Mouse (Mus musculus) forebrain, postnatal 0 days (tissue): ENCODE measurements around the gene Becn1. TPM values are rescaled to one million over a fixed set of nuclear protein-coding genes. Genes with fewer than 3 reads are reported as not detected.

Experiments
- ATAC-seq: fragments of 200-750 bp; cut with Nextera tagmentation; 2 replicates; pipeline ENCODE4 v1.8.0; 2017; ENCODE audit warnings: mild to moderate bottlenecking, moderate library complexity
- DNase-seq: peaks from one replicate; pipeline ENCODE4 v3.0.0-alpha.2; 2015
- H3K27ac ChIP-seq: fragments of 300-500 bp; sonication (generic); 2 replicates; pipeline ENCODE4 v1.5.1; 2014; ENCODE audit warnings: low read depth, mild to moderate bottlenecking, antibody characterized with exemption, low read length, moderate library complexity, mixed read lengths
- H3K27me3 ChIP-seq: fragments of 300-500 bp; sonication (generic); 2 replicates; pipeline ENCODE4 v1.6.1; 2014; ENCODE audit warnings: mild to moderate bottlenecking, low read length, mixed read lengths; ENCODE audit not compliant: insufficient read depth
- H3K36me3 ChIP-seq: fragments of 300-500 bp; sonication (generic); 2 replicates; pipeline ENCODE4 v1.6.1; 2014; ENCODE audit warnings: mild to moderate bottlenecking, moderate library complexity; ENCODE audit not compliant: insufficient read depth
- H3K4me1 ChIP-seq: fragments of 300-500 bp; sonication (generic); 2 replicates; pipeline ENCODE4 v1.6.1; 2014; ENCODE audit warnings: antibody characterized with exemption; ENCODE audit not compliant: insufficient read depth
- H3K4me2 ChIP-seq: fragments of 300-500 bp; sonication (generic); 2 replicates; pipeline ENCODE4 v1.6.1; 2014; ENCODE audit warnings: low read depth, mild to moderate bottlenecking, moderate library complexity
- H3K4me3 ChIP-seq: fragments of 300-500 bp; sonication (generic); 2 replicates; pipeline ENCODE4 v1.5.1; 2014; ENCODE audit warnings: low read depth, low read length, mixed read lengths
- H3K9ac ChIP-seq: fragments of 300-500 bp; sonication (generic); 2 replicates; pipeline ENCODE4 v1.6.1; 2014; ENCODE audit warnings: mild to moderate bottlenecking
- H3K9me3 ChIP-seq: fragments of 300-500 bp; sonication (generic); 2 replicates; pipeline ENCODE4 v1.6.1; 2016; ENCODE audit warnings: low read length
- CTCF ChIP-seq: sonication (generic); IDR thresholded peaks from 2 replicates; pipeline ENCODE4 v1.5.1; 2016; ENCODE audit warnings: antibody characterized with exemption, control low read depth, low read depth
- WGBS: fragments of 180-500 bp; shearing (Covaris S2); extraction: QIAGEN DNeasy Blood & Tissue Kit; methylation state at CpG from one replicate; pipeline ENCODE4 v1.1.7; 2014; 5-methylcytosine and 5-hydroxymethylcytosine counted together
- polyA plus RNA-seq: library from polyadenylated mRNA; unstranded; fragments of >200 nt; fragmentation: Nextera tagmentation; extraction: Ambion mirVana; gene quantifications from 2 replicates; pipeline ENCODE4 v1.2.1, GENCODE M21; 2015
- total RNA-seq: library from RNA; depleted of rRNA; stranded (reverse); fragments of >200 nt; gene quantifications from 2 replicates; pipeline ENCODE4 v1.2.3, GENCODE M21; 2014

Becn1 gene
- total and polyA plus RNA-seq, 2 experiments from 2014 or later = 107 to 145 TPM

GRCm38 (mm10) chr11:101259948-101260825 is 41.9 kb downstream of the Becn1 start, which contains the start of gene Wnk4:
TSS of gene Wnk4 (plus strand) at chr11:101260567.
- peaks cover 26% of the 10 kb centered on the region for H3K27me3 ChIP-seq
- peak within 1 kb of the TSS; percentile 35 for H3K4me3 ChIP-seq
- H3K9ac ChIP-seq = peak within 1 kb of the TSS; percentile 47
- peak within 1 kb of the TSS; percentile 91 for H3K4me2 ChIP-seq
- no peak for DNase-seq
- no peak for TF ChIP-seq CTCF
- H3K9me3 ChIP-seq = no peaks in the 10 kb centered on the region
- H3K27ac ChIP-seq = no peak within 1 kb of the TSS
- 4% methylated on average over 43 of the region's 43 CpGs for WGBS
- H3K4me1 ChIP-seq = peaks cover 7% of the 10 kb centered on the region; the same call in 1 of the 2 replicates
- peak; percentile 60 for ATAC-seq
- no peaks in the 10 kb centered on the region; the same call in 1 of the 2 replicates for H3K36me3 ChIP-seq

GRCm38 (mm10) chr11:101259261-101259712 is 42.8 kb downstream of the Becn1 start:
- H3K4me2 ChIP-seq = no peak overlapping the region
- no peak overlapping the region for H3K27ac ChIP-seq
- 46% methylated on average over 6 of the region's 6 CpGs for WGBS
- DNase-seq (no peak), ATAC-seq (no peak)
- peaks cover 19% of the 10 kb centered on the region for H3K27me3 ChIP-seq
- H3K36me3 ChIP-seq = no peaks in the 10 kb centered on the region; the same call in 1 of the 2 replicates
- TF ChIP-seq CTCF = no peak
- no peak overlapping the region for H3K4me3 ChIP-seq
- peaks cover 8% of the 10 kb centered on the region; the same call in 1 of the 2 replicates for H3K4me1 ChIP-seq
- H3K9me3 ChIP-seq = no peaks in the 10 kb centered on the region
- H3K9ac ChIP-seq = no peak overlapping the region

GRCm38 (mm10) chr11:101255826-101256775 is 46.0 kb downstream of the Becn1 start:
- H3K4me2 ChIP-seq = no peak overlapping the region
- H3K9ac ChIP-seq = no peak overlapping the region
- no peaks in the 10 kb centered on the region for H3K9me3 ChIP-seq
- H3K4me3 ChIP-seq = no peak overlapping the region
- WGBS = 92% methylated on average over 13 of the region's 13 CpGs
- no peaks in the 10 kb centered on the region; the same call in 1 of the 2 replicates for H3K36me3 ChIP-seq
- DNase-seq (no peak), ATAC-seq (no peak)
- H3K27ac ChIP-seq = no peak overlapping the region
- H3K4me1 ChIP-seq = peaks cover 17% of the 10 kb centered on the region
- TF ChIP-seq CTCF = no peak
- H3K27me3 ChIP-seq = no peaks in the 10 kb centered on the region

GRCm38 (mm10) chr11:101253613-101254389 is 48.3 kb downstream of the Becn1 start, which contains the start of gene Vps25:
TSS of gene Vps25 (plus strand) at chr11:101253707.
- DNase-seq = peak; percentile 89

GRCm38 (mm10) chr11:101252941-101253340 is 49.1 kb downstream of the Becn1 start:
- H3K4me1 ChIP-seq = peaks cover 11% of the 10 kb centered on the region; the same call in 1 of the 2 replicates
- no peak for TF ChIP-seq CTCF
- peak overlapping the region; percentile 88; the same call in 1 of the 2 replicates for H3K9ac ChIP-seq
- H3K4me2 ChIP-seq = peak overlapping the region; percentile 93
- no peaks in the 10 kb centered on the region; the same call in 1 of the 2 replicates for H3K36me3 ChIP-seq
- H3K4me3 ChIP-seq = peak overlapping the region; percentile 84
- H3K9me3 ChIP-seq = no peaks in the 10 kb centered on the region
- ATAC-seq = no peak
- no peak for DNase-seq
- WGBS = 14% methylated on average over 7 of the region's 7 CpGs
- H3K27me3 ChIP-seq = peaks cover under 1% of the 10 kb centered on the region; the same call in 1 of the 2 replicates
- no peak overlapping the region for H3K27ac ChIP-seq

More at GRCm38 (mm10) chr11:101253613-101254389, 48.3 kb downstream of the Becn1 start, which contains the start of gene Vps25:
- TF ChIP-seq CTCF = peak; percentile 29; the same call in 1 of the 2 replicates
- Histone ChIP-seq H3K27ac (peak within 1 kb of the TSS; percentile 87), H3K4me3 (peak within 1 kb of the TSS; percentile 84), H3K4me2 (peak within 1 kb of the TSS; percentile 93), H3K9me3 (no peaks in the 10 kb centered on the region), H3K9ac (peak within 1 kb of the TSS; percentile 88), H3K36me3 (no peaks in the 10 kb centered on the region; the same call in 1 of the 2 replicates), H3K27me3 (no peaks in the 10 kb centered on the region), H3K4me1 (peaks cover 11% of the 10 kb centered on the region; the same call in 1 of the 2 replicates)
- peak; percentile 95 for ATAC-seq
- 2% methylated on average over 40 of the region's 40 CpGs for WGBS

GRCm38 (mm10) chr11:101251031-101251430 is 51.1 kb downstream of the Becn1 start:
- Histone ChIP-seq H3K9ac (no peak overlapping the region), H3K36me3 (no peaks in the 10 kb centered on the region; the same call in 1 of the 2 replicates), H3K4me1 (peaks cover 11% of the 10 kb centered on the region; the same call in 1 of the 2 replicates), H3K9me3 (no peaks in the 10 kb centered on the region), H3K27me3 (peaks cover 11% of the 10 kb centered on the region), H3K4me3 (no peak overlapping the region), H3K27ac (no peak overlapping the region), H3K4me2 (no peak overlapping the region)
- 76% methylated on average over 2 of the region's 2 CpGs for WGBS
- ATAC-seq = no peak
- no peak for TF ChIP-seq CTCF
- no peak for DNase-seq
